Mouse (Mus musculus) heart, adult 2 months (tissue): ENCODE results near the gene Efcab9. TPM values are rescaled to one million over a fixed set of nuclear protein-coding genes. Genes with fewer than 3 reads are reported as not detected.

ENCODE experiments used
- DNase-seq, 2 experiments: peaks; one replicate each; pipeline ENCODE4 v3.0.0; 2021
- H3K27ac ChIP-seq: fragments of 200-600 bp; 2 replicates; pipeline ENCODE4 v1.8.1; 2022
- H3K27me3 ChIP-seq: fragments of 200-500 bp; 2 replicates; pipeline ENCODE4 v1.6.1; 2012; ENCODE audit warnings: mild to moderate bottlenecking, low read length, inconsistent platforms, mixed read lengths; ENCODE audit not compliant: control insufficient read depth, insufficient read depth
- H3K36me3 ChIP-seq: fragments of 200-500 bp; 2 replicates; pipeline ENCODE4 v1.6.1; 2012; ENCODE audit warnings: low read length, inconsistent platforms; ENCODE audit not compliant: control insufficient read depth, insufficient read depth
- H3K4me1 ChIP-seq: fragments of 200-500 bp; 2 replicates; pipeline ENCODE4 v1.6.1; 2011; ENCODE audit warnings: low read length; ENCODE audit not compliant: control insufficient read depth, insufficient read depth
- H3K4me3 ChIP-seq: fragments of 200-600 bp; 2 replicates; pipeline ENCODE4 v1.8.1; 2022
- H3K79me2 ChIP-seq: fragments of 200-500 bp; replicated peaks from 2 replicates; pipeline ENCODE4 v1.6.1; 2012; ENCODE audit warnings: mild to moderate bottlenecking, inconsistent platforms, low read length, moderate library complexity, mixed read lengths; ENCODE audit not compliant: control insufficient read depth, insufficient read depth
- H3K9ac ChIP-seq: fragments of 200-500 bp; 2 replicates; pipeline ENCODE4 v1.6.1; 2012; ENCODE audit warnings: low read depth, mild to moderate bottlenecking, control low read depth, inconsistent platforms, low read length, mixed read lengths
- CTCF ChIP-seq: fragments of 200-600 bp; IDR thresholded peaks from 2 replicates; pipeline ENCODE4 v1.8.1; 2022; ENCODE audit warnings: antibody characterized with exemption, mild to moderate bottlenecking, moderate library complexity
- EP300 ChIP-seq: fragments of 200-500 bp; IDR thresholded peaks from 2 replicates; pipeline ENCODE4 v1.6.1; 2011; ENCODE audit warnings: low read depth, low read length, control low read depth; ENCODE audit not compliant: insufficient read depth
- POLR2A ChIP-seq: fragments of 200-500 bp; IDR thresholded peaks from 2 replicates; pipeline ENCODE4 v1.6.1; 2011; ENCODE audit warnings: mild to moderate bottlenecking, low read depth, low read length, control low read depth; ENCODE audit not compliant: insufficient read depth
- WGBS: fragments of 180-500 bp; shearing (Covaris S2); methylation state at CpG from one replicate; pipeline ENCODE4 v1.1.7; 2018; 5-methylcytosine and 5-hydroxymethylcytosine counted together
- intact Hi-C: fragments of 180-260 bp; cut with DNase I; formaldehyde crosslinking; loops from one replicate; pipeline ENCODE4 v1.15.1; 2025
- long read RNA-seq: library from polyadenylated mRNA; stranded (forward); transcript quantifications from one replicate; pipeline ENCODE4 v2.0.0, GENCODE M21; 2021
- polyA plus RNA-seq: library from polyadenylated mRNA; depleted of rRNA; stranded (reverse); fragments of >200 nt; gene quantifications from 2 replicates; pipeline ENCODE4 v1.2.3, GENCODE M21; 2012; rRNA removed
- total RNA-seq, 2 experiments: library from RNA; stranded (reverse); gene quantifications; 2 replicates each; pipeline ENCODE4 v1.2.3; 2021

The Efcab9 gene
- total RNA-seq (not detected), polyA plus RNA-seq (not detected in 2 replicates)
- long read RNA-seq, result 0 reads

- Histone ChIP-seq H3K79me2 (no peaks in the 10 kb centered on the region), H3K36me3 (no peaks in the 10 kb centered on the region), H3K4me1 (peaks cover 4% of the 10 kb centered on the region), H3K4me3 (peak within 1 kb of the TSS; percentile 74), H3K27ac (peak within 1 kb of the TSS; percentile 89), H3K9ac (peak within 1 kb of the TSS; percentile 81), H3K27me3 (no peaks in the 10 kb centered on the region)
- TF ChIP-seq POLR2A (no peak), CTCF (no peak), EP300 (no peak)
- whole genome bisulfite sequencing, result 3% methylated on average over 33 of the region's 33 CpGs
- intact Hi-C loops, result loop anchor here (2.0 to 5.0 kb wide), 2 partner anchors 77 to 175 kb away; partner anchors contain the start of gene Ubtd2
- DNase-seq, result peak in 1 of 2 experiments; percentile 34
Observed at GRCm38 (mm10) chr11:32531871-32532764, at the start of gene Efcab9. Gene Efcab9 (minus strand): TSS chr11:32532081.

- 59% methylated on average over 2 of the region's 2 CpGs for WGBS
- peaks cover 1% of the 10 kb centered on the region; the same call in 1 of the 2 replicates for H3K4me1 ChIP-seq
- no peak overlapping the region for H3K4me3 ChIP-seq
- no peaks in the 10 kb centered on the region for H3K27me3 ChIP-seq
- intact Hi-C loops, result no loop called here
- TF ChIP-seq POLR2A, result no peak
- no peak overlapping the region for H3K9ac ChIP-seq
- no peaks in the 10 kb centered on the region for H3K36me3 ChIP-seq
- no peaks in the 10 kb centered on the region for H3K79me2 ChIP-seq
- no peak for DNase-seq
- no peak overlapping the region for H3K27ac ChIP-seq
Observed at GRCm38 (mm10) chr11:32581031-32581430, 49.1 kb upstream of the Efcab9 start.

GRCm38 (mm10) chr11:32580305-32580947 is 48.5 kb upstream of the Efcab9 start:
- Histone ChIP-seq H3K4me3 (no peak overlapping the region), H3K79me2 (no peaks in the 10 kb centered on the region), H3K27me3 (no peaks in the 10 kb centered on the region), H3K4me1 (peaks cover 1% of the 10 kb centered on the region; the same call in 1 of the 2 replicates), H3K27ac (no peak overlapping the region; the same call in 1 of the 2 replicates), H3K9ac (no peak overlapping the region), H3K36me3 (no peaks in the 10 kb centered on the region)
- 80% methylated on average over 16 of the region's 16 CpGs for WGBS
- peak in 1 of 2 experiments; percentile 64 for DNase-seq
- intact Hi-C loops, result no loop called here
- TF ChIP-seq EP300, result no peak
- TF ChIP-seq POLR2A, result no peak
- TF ChIP-seq CTCF, result no peak

- TF ChIP-seq EP300, result no peak
- no peak for TF ChIP-seq POLR2A
- TF ChIP-seq CTCF, result no peak
- intact Hi-C loops, result no loop called here
- WGBS, result 58% methylated on average over 5 of the region's 5 CpGs
- DNase-seq, result no peak
- Histone ChIP-seq H3K27me3 (no peaks in the 10 kb centered on the region), H3K4me1 (peaks cover 4% of the 10 kb centered on the region), H3K36me3 (no peaks in the 10 kb centered on the region), H3K9ac (no peak overlapping the region), H3K4me3 (no peak overlapping the region), H3K27ac (no peak overlapping the region), H3K79me2 (no peaks in the 10 kb centered on the region)
Observed at GRCm38 (mm10) chr11:32576760-32577050, 44.8 kb upstream of the Efcab9 start.

- H3K9ac ChIP-seq, result no peak overlapping the region
- 83% methylated on average over 6 of the region's 6 CpGs for WGBS
- peaks cover 3% of the 10 kb centered on the region for H3K4me1 ChIP-seq
- TF ChIP-seq POLR2A, result no peak
- TF ChIP-seq EP300, result no peak
- no peak for TF ChIP-seq CTCF
- H3K27ac ChIP-seq, result no peak overlapping the region
- no peaks in the 10 kb centered on the region for H3K27me3 ChIP-seq
- H3K79me2 ChIP-seq, result no peaks in the 10 kb centered on the region
- H3K36me3 ChIP-seq, result no peaks in the 10 kb centered on the region
- intact Hi-C loops, result no loop called here
- no peak overlapping the region for H3K4me3 ChIP-seq
- no peak for DNase-seq
Observed at GRCm38 (mm10) chr11:32575964-32576759, 44.3 kb upstream of the Efcab9 start.
